Mouse (Mus musculus) stomach, embryonic 15.5 days (tissue): ENCODE measurements around the gene St6galnac3. TPM values are rescaled to one million over a fixed set of nuclear protein-coding genes. Genes with fewer than 3 reads are reported as not detected.
A peak's percentile ranks its signal among the peaks of the same experiment; 100 is the strongest.

Experiments
- ATAC-seq: fragments of 200-750 bp; cut with Nextera tagmentation; 2 replicates; pipeline ENCODE4 v1.8.0; 2017; ENCODE audit warnings: low read depth, moderate number of reproducible peaks, moderate TSS enrichment; ENCODE audit not compliant: insufficient read depth, low FRiP score
- H3K27ac ChIP-seq: fragments of 300-500 bp; sonication (generic); 2 replicates; pipeline ENCODE4 v1.5.1; 2015; ENCODE audit warnings: mild to moderate bottlenecking, inconsistent platforms
- H3K27me3 ChIP-seq: fragments of 300-500 bp; sonication (generic); replicated peaks from 2 replicates; pipeline ENCODE4 v1.6.1; 2015; ENCODE audit warnings: inconsistent platforms
- H3K36me3 ChIP-seq: fragments of 300-500 bp; sonication (generic); 2 replicates; pipeline ENCODE4 v1.6.1; 2015; ENCODE audit warnings: inconsistent platforms
- H3K4me1 ChIP-seq: fragments of 300-500 bp; sonication (generic); 2 replicates; pipeline ENCODE4 v1.6.1; 2015; ENCODE audit warnings: inconsistent platforms
- H3K4me2 ChIP-seq: fragments of 300-500 bp; sonication (generic); 2 replicates; pipeline ENCODE4 v1.6.1; 2015; ENCODE audit warnings: mild to moderate bottlenecking, inconsistent platforms
- H3K4me3 ChIP-seq: fragments of 300-500 bp; sonication (generic); replicated peaks from 2 replicates; pipeline ENCODE4 v1.5.1; 2015; ENCODE audit warnings: inconsistent platforms
- H3K9ac ChIP-seq: fragments of 300-500 bp; sonication (generic); 2 replicates; pipeline ENCODE4 v1.6.1; 2015; ENCODE audit warnings: inconsistent platforms
- H3K9me3 ChIP-seq: fragments of 300-500 bp; sonication (generic); 2 replicates; pipeline ENCODE4 v1.6.1; 2016; ENCODE audit warnings: inconsistent platforms
- WGBS: fragments of 180-500 bp; shearing (Covaris S2); methylation state at CpG from one replicate; pipeline ENCODE4 v1.1.7; 2015; 5-methylcytosine and 5-hydroxymethylcytosine counted together
- polyA plus RNA-seq: library from polyadenylated mRNA; unstranded; fragments of >200 nt; fragmentation: Nextera tagmentation; extraction: Ambion mirVana; gene quantifications from 2 replicates; pipeline ENCODE4 v1.2.1, GENCODE M21; 2015

Gene St6galnac3
- polyA plus RNA-seq, 1 experiment from 2014 or later, result 36.6 TPM

DNA sequence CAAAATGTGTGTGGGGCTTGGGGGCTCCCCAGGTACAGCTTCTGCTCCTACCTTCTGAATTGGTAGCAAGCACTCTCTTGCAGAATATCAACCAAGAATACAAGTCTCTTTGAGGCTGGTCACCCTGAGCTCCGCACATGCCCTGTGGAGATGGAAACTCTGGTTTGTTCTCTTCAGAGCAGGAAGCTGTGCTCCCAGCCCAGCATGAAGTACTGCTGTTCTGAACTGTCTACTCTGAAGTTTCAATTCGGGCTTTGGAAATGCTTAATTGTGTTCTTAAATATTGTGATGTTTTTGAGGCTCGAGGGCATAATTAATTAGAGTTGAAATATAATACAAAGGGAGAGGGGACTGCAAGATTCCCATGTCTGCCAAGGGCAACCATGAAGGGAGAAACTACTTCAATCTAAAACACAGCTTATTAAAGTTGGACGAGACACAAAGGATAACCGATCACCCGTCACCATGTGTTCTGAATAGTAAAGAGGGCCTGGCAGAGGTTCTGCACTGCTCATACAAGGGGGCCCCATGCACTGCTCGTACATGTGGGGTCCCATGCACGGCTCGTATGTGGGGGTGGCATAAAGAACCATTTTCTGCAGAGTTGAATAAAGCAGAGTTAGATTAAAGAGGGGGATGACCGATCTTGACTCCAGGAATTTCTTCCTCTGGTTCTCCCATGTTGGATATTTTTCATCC is 359.8 kb downstream of the St6galnac3 start:
- Histone ChIP-seq H3K27ac (no peak overlapping the region), H3K9me3 (no peaks in the 10 kb centered on the region), H3K36me3 (no peaks in the 10 kb centered on the region), H3K4me2 (no peak overlapping the region), H3K27me3 (no peaks in the 10 kb centered on the region), H3K4me1 (no peaks in the 10 kb centered on the region), H3K4me3 (no peak overlapping the region), H3K9ac (no peak overlapping the region)
- ATAC-seq, result no peak
- WGBS, result 84% methylated on average over 10 of the region's 10 CpGs

DNA sequence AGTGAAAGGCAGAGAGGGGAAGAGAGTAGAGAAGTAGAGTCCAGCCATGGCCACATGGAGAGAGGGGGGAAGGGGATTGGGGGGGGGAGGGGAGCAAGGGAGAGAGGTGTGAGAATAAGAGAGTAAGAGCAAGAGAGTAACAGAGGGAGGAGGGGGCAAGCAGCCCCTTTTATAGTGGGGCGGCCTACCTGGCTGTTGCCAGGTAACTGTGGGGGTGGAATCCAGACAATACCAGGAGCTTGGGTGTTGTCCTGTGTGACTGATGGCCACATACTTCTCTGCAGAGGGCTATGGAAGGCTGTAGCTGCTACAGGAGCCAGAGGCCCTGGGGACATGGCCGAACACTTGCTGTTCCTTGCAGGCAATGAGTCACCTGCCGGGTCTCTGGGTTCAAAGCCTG is 360.6 kb downstream of the St6galnac3 start:
- H3K27me3 ChIP-seq, result no peaks in the 10 kb centered on the region
- no peaks in the 10 kb centered on the region for H3K9me3 ChIP-seq
- H3K4me1 ChIP-seq, result no peaks in the 10 kb centered on the region
- H3K4me2 ChIP-seq, result no peak overlapping the region
- no peaks in the 10 kb centered on the region for H3K36me3 ChIP-seq
- 82% methylated on average over 3 of the region's 3 CpGs for WGBS
- ATAC-seq, result no peak
- no peak overlapping the region for H3K27ac ChIP-seq
- H3K4me3 ChIP-seq, result no peak overlapping the region
- no peak overlapping the region for H3K9ac ChIP-seq

DNA sequence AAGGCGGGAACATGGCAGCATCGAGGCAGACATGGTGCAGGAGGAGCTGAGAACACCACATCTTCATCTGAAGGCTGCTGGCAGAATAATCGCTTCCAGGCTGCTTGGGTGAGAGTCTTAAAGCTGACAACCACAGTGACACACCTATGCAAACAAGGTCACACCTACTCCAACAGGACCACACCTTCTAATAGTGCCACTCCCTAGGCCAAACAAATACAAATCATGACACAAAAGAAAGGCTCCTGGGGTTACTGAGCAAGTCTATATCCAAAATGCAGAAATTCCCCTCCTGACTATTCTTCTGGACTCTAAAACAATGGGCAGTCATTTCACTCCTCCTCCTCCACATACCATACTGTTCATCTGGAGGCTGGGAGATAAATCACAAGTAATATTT is 365.0 kb downstream of the St6galnac3 start:
- no peak overlapping the region for H3K4me3 ChIP-seq
- ATAC-seq, result no peak
- H3K4me1 ChIP-seq, result no peaks in the 10 kb centered on the region
- H3K9me3 ChIP-seq, result no peaks in the 10 kb centered on the region
- H3K9ac ChIP-seq, result no peak overlapping the region
- 90% methylated on average over 3 of the region's 3 CpGs for WGBS
- H3K27ac ChIP-seq, result no peak overlapping the region
- H3K4me2 ChIP-seq, result no peak overlapping the region
- no peaks in the 10 kb centered on the region for H3K27me3 ChIP-seq
- H3K36me3 ChIP-seq, result no peaks in the 10 kb centered on the region

DNA sequence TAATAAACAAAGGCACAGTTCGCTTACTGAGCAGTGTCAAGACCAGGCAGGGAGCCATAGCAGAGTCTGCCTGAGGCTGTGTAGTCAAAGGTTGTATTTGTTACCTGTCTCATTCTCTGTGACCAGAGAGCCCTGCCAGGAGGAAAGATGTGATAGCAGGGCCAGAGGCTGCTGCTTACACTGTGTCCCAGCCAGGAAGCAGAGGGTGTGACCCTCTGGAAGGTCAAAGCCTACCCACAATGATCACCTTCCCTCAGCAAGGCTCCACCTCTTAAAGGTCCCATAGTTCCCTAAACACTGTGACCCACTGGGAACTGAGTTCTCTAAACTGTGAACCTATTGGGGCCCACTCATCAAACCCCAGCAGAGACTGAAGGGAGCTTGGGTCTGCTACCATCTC is 368.9 kb downstream of the St6galnac3 start:
- 48% methylated on average over 1 of the region's 1 CpGs for WGBS
- H3K9me3 ChIP-seq, result no peaks in the 10 kb centered on the region
- H3K4me3 ChIP-seq, result no peak overlapping the region
- H3K9ac ChIP-seq, result no peak overlapping the region
- H3K27me3 ChIP-seq, result no peaks in the 10 kb centered on the region
- no peaks in the 10 kb centered on the region for H3K4me1 ChIP-seq
- H3K4me2 ChIP-seq, result no peak overlapping the region
- H3K36me3 ChIP-seq, result no peaks in the 10 kb centered on the region
- no peak overlapping the region for H3K27ac ChIP-seq
- no peak for ATAC-seq

DNA sequence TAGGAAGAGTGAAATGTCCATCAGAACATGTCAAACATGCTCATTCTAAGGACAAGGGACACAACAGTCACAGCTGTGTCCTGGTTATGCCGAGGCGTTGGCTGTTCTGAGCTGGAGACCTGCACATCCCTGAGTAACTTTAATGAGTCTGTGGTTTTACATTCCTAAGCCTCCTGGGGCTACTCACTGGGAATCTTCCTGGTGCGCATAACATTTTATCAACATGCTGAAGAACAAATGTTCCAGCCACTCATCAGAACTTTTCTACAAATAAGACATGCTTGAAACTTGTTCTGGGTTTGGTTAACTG is 370.0 kb downstream of the St6galnac3 start:
- Histone ChIP-seq H3K9ac (no peak overlapping the region), H3K4me1 (no peaks in the 10 kb centered on the region), H3K4me2 (no peak overlapping the region), H3K36me3 (no peaks in the 10 kb centered on the region), H3K9me3 (no peaks in the 10 kb centered on the region), H3K4me3 (no peak overlapping the region), H3K27ac (no peak overlapping the region), H3K27me3 (no peaks in the 10 kb centered on the region)
- ATAC-seq, result no peak
- WGBS, result 83% methylated on average over 3 of the region's 3 CpGs

DNA sequence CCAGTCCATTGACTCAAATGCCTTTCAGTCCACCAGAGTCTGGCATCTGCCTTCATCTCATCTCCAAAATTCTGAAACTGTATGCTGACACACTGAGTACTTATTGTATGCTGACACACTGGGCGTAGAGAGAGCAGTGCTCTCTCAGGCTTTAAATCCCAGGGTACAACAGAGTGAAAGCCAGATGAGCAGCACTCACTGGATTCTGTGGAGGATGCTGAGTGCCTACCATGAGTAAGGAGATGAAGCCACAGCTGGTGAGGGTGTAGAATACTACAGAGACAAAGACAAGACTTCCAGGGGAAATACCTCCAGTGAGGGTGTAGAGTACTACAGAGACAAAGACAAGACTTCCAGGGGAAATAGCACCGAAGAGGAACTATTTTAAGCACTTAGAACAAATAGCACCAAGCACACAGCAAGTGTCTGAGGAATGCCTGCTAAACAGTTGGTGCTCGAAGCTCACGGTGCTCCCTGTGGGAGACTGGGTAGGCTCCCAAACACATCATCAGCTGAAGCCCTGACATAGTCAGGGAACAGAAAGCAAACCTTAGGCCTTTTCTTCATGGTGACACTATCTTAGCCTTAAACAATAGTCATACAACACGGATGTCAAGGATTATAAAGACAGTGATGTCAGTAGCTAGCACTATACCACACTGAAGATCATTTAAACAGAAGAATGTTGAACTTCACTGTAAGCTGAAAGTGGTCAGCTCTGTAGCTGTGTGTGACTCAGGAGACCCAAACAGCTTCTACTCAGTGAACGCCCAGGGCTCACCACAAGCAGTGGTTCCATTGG is 370.6 kb downstream of the St6galnac3 start:
- 84% methylated on average over 6 of the region's 6 CpGs for WGBS
- Histone ChIP-seq H3K9me3 (no peaks in the 10 kb centered on the region), H3K4me2 (no peak overlapping the region), H3K27ac (no peak overlapping the region), H3K4me1 (no peaks in the 10 kb centered on the region), H3K36me3 (no peaks in the 10 kb centered on the region), H3K9ac (no peak overlapping the region), H3K4me3 (no peak overlapping the region), H3K27me3 (no peaks in the 10 kb centered on the region)
- no peak for ATAC-seq

DNA sequence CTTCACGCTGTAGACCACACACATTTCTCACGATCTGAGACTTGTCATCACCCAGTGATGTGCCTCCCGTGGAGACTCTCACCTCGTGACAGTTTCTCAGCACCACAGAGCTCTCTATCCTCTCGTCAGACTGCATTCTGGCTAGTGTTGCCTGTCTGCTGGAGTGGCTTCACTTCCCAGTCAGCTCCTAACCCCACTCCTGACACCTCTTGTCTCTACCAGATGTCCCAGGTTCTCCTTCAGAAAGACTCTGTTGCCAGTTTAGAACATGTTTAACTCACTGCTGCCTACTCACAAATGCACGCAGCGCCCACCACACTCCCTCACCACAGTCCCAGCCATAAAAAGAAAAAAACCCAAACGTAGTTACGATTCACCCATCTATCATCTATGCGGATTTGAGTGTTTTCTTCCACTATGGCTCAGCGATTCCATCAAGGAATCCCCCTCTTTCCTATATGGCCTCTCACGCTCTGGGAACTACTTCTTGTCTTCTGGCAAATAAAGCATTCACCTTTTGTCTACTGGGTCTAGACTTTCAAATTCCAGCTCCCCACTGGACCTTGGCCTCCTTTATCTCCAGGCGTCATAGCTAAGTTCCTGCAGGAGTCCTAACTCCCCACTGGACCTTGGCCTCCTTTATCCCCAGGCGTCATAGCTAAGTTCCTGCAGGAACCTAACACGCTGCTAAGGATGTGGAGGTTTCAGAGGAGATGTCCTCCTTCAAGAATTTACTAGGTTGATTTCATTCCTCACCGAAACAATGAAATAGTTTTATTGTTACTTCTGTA is 371.5 kb downstream of the St6galnac3 start:
- Histone ChIP-seq H3K4me3 (no peak overlapping the region), H3K9ac (no peak overlapping the region), H3K4me2 (no peak overlapping the region), H3K9me3 (no peaks in the 10 kb centered on the region), H3K27ac (no peak overlapping the region), H3K4me1 (no peaks in the 10 kb centered on the region), H3K27me3 (no peaks in the 10 kb centered on the region), H3K36me3 (no peaks in the 10 kb centered on the region)
- 86% methylated on average over 16 of the region's 16 CpGs for WGBS
- no peak for ATAC-seq

DNA sequence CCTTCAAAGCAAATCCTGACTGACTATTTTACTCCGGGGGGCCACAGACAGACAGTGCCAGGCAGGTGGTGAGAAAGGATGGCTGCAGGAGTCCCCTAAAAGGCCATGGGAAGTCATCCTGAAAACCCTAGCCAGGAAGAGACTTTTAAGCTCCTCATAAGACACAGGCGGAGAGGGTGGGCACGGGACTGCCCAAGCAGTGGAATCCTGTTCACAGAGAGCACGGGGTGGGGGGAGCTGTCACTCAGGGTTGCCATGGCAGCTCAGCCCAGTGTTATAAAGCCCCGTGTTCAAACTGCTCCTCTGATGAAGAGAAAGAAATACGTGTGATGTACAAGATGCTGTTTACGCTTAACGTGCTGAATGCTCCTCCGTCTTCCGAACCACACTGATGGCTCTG is 375.0 kb downstream of the St6galnac3 start:
- no peak overlapping the region for H3K4me3 ChIP-seq
- H3K4me2 ChIP-seq, result no peak overlapping the region
- H3K27me3 ChIP-seq, result no peaks in the 10 kb centered on the region
- no peak for ATAC-seq
- H3K36me3 ChIP-seq, result no peaks in the 10 kb centered on the region
- H3K9ac ChIP-seq, result no peak overlapping the region
- WGBS, result 77% methylated on average over 10 of the region's 10 CpGs
- no peak overlapping the region for H3K27ac ChIP-seq
- H3K9me3 ChIP-seq, result no peaks in the 10 kb centered on the region
- no peaks in the 10 kb centered on the region for H3K4me1 ChIP-seq

DNA sequence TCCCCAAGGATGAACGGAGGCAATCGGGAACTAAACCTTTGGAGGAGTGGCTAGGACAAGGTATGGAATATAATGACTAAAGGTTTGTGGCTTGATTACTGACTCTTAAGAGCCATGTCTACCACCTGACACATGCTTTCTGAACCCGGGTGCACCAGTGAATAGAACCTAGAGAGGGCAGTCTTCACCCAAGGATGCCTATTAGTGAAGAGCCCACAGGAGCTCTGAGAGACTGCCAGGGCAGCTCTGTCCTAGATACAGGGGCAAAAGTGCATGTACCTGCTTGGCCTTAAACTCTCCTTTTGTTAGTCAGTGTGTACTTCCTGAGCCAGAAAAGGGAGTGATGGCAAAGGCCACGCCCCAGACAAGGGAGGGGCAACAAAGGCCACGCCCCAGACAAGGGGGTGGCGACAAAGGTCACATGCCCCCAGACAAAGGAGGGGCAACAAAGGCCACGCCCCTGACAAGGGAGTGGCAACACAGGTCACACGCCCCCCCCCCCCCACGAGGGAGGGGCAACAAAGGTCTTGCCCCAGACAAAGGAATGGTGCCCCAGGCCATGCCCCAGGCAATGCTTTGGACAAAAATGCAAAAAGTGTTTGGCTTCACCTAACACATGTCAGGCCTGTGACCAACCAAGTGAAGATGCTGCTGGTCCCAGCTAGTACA is 376.0 kb downstream of the St6galnac3 start:
- Histone ChIP-seq H3K9ac (no peak overlapping the region), H3K36me3 (no peaks in the 10 kb centered on the region), H3K4me3 (no peak overlapping the region), H3K27me3 (no peaks in the 10 kb centered on the region), H3K27ac (no peak overlapping the region), H3K4me1 (no peaks in the 10 kb centered on the region), H3K4me2 (no peak overlapping the region), H3K9me3 (no peaks in the 10 kb centered on the region)
- 86% methylated on average over 9 of the region's 9 CpGs for WGBS
- 0 out of 2 replicates have a peak, but pooled peaks have one; percentile 34 for ATAC-seq

DNA sequence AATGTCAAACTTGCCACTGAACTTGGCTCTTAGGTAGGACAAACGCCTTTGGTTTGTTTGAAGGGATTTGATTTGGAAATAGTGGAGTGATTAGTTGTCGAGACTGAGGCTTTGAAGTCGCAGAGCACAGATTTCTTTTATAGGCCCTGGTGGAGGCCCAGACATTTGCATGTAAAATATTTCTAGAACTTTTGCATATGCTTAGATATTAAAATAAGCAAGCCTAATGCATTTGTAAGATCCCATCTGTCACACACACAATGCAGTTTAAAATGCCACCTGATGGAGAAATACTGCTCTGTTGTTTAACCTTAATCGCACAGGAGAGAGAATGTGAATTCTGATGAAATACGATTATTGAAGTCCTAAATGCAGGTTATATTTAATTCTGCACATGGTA is 380.0 kb downstream of the St6galnac3 start:
- no peaks in the 10 kb centered on the region for H3K36me3 ChIP-seq
- no peaks in the 10 kb centered on the region for H3K4me1 ChIP-seq
- H3K4me2 ChIP-seq, result no peak overlapping the region
- H3K27me3 ChIP-seq, result no peaks in the 10 kb centered on the region
- H3K4me3 ChIP-seq, result no peak overlapping the region
- ATAC-seq, result no peak
- H3K9ac ChIP-seq, result no peak overlapping the region
- WGBS, result 74% methylated on average over 5 of the region's 5 CpGs
- no peak overlapping the region for H3K27ac ChIP-seq
- no peaks in the 10 kb centered on the region for H3K9me3 ChIP-seq

DNA sequence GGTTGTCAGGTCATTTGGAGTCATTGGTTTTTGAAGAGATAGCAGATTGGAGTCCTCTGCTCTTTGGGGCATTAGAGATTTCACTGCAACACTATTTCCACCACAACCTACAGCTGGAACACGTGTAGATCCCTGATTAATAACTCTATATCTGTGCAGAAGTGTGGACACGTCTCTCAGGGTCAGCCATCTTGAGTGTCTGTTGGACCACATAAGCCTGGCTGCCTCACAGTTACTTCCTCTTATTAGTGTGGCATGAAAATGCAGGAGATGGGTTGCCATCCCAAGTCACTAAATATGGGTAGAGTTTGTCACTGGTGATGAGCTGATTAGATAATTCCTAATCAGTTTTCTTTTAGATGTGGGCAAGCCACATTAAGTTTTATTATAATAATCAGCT is 385.0 kb downstream of the St6galnac3 start:
- ATAC-seq, result no peak

DNA sequence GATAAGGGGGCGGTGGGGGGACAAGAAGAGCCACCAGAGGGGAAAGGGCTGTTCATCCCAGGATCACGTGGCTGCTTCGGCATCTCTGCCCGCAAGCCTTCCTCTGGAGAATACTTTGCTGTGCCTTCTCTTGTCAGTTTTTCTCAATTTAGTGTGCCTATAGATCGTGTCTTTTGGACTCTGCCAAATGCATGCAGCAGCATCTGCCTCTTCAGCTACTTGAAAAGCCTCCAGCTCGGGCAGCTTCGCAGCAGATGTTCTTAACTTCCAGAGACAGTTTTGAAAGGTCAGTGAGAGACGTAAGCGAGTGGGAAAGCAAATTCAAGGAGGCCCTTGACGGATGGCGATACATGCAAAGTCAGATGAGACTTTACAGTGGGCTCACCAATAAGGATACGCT is 385.9 kb downstream of the St6galnac3 start:
- no peak overlapping the region for H3K27ac ChIP-seq
- no peaks in the 10 kb centered on the region for H3K36me3 ChIP-seq
- no peak overlapping the region for H3K9ac ChIP-seq
- no peak overlapping the region for H3K4me2 ChIP-seq
- H3K27me3 ChIP-seq, result no peaks in the 10 kb centered on the region
- ATAC-seq, result no peak
- no peaks in the 10 kb centered on the region for H3K4me1 ChIP-seq
- no peaks in the 10 kb centered on the region for H3K9me3 ChIP-seq
- no peak overlapping the region for H3K4me3 ChIP-seq
- WGBS, result 71% methylated on average over 12 of the region's 12 CpGs

More for the DNA sequence above, 385.0 kb downstream of the St6galnac3 start:
- no peaks in the 10 kb centered on the region for H3K27me3 ChIP-seq
- no peak overlapping the region for H3K9ac ChIP-seq
- no peak overlapping the region for H3K4me2 ChIP-seq
- no peak overlapping the region for H3K27ac ChIP-seq
- H3K36me3 ChIP-seq, result no peaks in the 10 kb centered on the region
- H3K4me3 ChIP-seq, result no peak overlapping the region
- 58% methylated on average over 2 of the region's 2 CpGs for WGBS
- H3K9me3 ChIP-seq, result no peaks in the 10 kb centered on the region
- no peaks in the 10 kb centered on the region for H3K4me1 ChIP-seq
